Mouse (Mus musculus) yolk sac, embryonic 10.5 days (tissue): Measurements from ENCODE around the gene Vmn1r45.
"Not testable (repeated sequence)": the region's sequence is repeated elsewhere in the genome, so short reads cannot be mapped to it uniquely, and the experiment has no call there.

ENCODE experiments used
- DNase-seq: peaks from one replicate; pipeline ENCODE4 v3.0.0-alpha.2; 2017; ENCODE audit warnings: low spot score

The Vmn1r45 gene

GRCm38 (mm10) chr6:89940498-89940897 is at the start of gene Vmn1r45:
Gene Vmn1r45 (minus strand): TSS chr6:89940598.
- not testable (repeated sequence) for DNase-seq

- no peak for DNase-seq
Observed at GRCm38 (mm10) chr6:89985989-89986388, 45.6 kb upstream of the Vmn1r45 start.

GRCm38 (mm10) chr6:89969013-89969412 is 28.6 kb upstream of the Vmn1r45 start, which contains the start of gene Vmn1r46:
Gene Vmn1r46 (plus strand): TSS chr6:89969313.
- no peak for DNase-seq

- no peak for DNase-seq
Observed at GRCm38 (mm10) chr6:89966341-89966740, 25.9 kb upstream of the Vmn1r45 start.

- no peak for DNase-seq
Observed at GRCm38 (mm10) chr6:89953556-89953955, 13.2 kb upstream of the Vmn1r45 start.

- no peak for DNase-seq
Observed at GRCm38 (mm10) chr6:89940926-89941325, 528 bp upstream of the Vmn1r45 start.

GRCm38 (mm10) chr6:89883812-89884211 is 56.6 kb downstream of the Vmn1r45 start:
- DNase-seq, result no peak

GRCm38 (mm10) chr6:89883360-89883759 is 57.0 kb downstream of the Vmn1r45 start, which contains the start of gene Vmn1r44:
Gene Vmn1r44 (plus strand): TSS chr6:89883660.
- DNase-seq, result no peak
